In genomic region chr1:165012376-165012775, GRCm38 (mm10) we compare ENCODE assay signal across 13 mouse cellular contexts.
DNase-seq lines count a peak whose midpoint lies in the region; ATAC-seq and TF ChIP-seq lines count a peak whose summit lies in the region.
"Had no signal": no experiment of that assay in that cellular context is flagged by ENCODE, and none has a peak within 500 bp of the region (broad histone marks: within the 10 kb centered on the region; RNA-seq: fewer than 3 reads in every experiment).

No protein-coding gene starts in this region.

- no peak for TF ChIP-seq CTCF in kidney, adult 2 months (conservative IDR thresholded peaks at IDR 0.05; ENCODE audit: insufficient read depth, insufficient read length, low read depth, low read length)

- TF ChIP-seq POLR2A in kidney, adult 2 months (IDR thresholded peaks at IDR 0.05; ENCODE audit: low read depth, low read length), result no peak

- no peaks in the 10 kb centered on the region for H3K4me1 ChIP-seq in kidney, embryonic 14.5 days (ENCODE audit: control insufficient read depth, insufficient read depth, low read length)
- H3K4me1 ChIP-seq in kidney, adult 2 months (ENCODE audit: control insufficient read depth, insufficient read depth, low read length), result no peaks in the 10 kb centered on the region
- H3K4me1 ChIP-seq: embryonic facial prominence, embryonic 10.5 days; limb, embryonic 12.5 days had no signal

- ATAC-seq in kidney, embryonic 14.5 days (ENCODE audit: low FRiP score, low TSS enrichment), result peak; percentile 85
- ATAC-seq: intestine, postnatal 0 days had no signal

- no peaks in the 10 kb centered on the region for H3K27me3 ChIP-seq in kidney, embryonic 14.5 days (ENCODE audit: control insufficient read depth, insufficient read depth, low read length)
- peaks cover 2% of the 10 kb centered on the region; the same call in 1 of the 2 replicates for H3K27me3 ChIP-seq in kidney, adult 2 months (replicated peaks; ENCODE audit: control insufficient read depth, insufficient read depth, low read length)
- H3K27me3 ChIP-seq: limb, embryonic 12.5 days had no signal

- no peak overlapping the region for H3K27ac ChIP-seq in kidney, embryonic 14.5 days (ENCODE audit: low read depth, low read length)
- H3K27ac ChIP-seq in kidney, adult 2 months (ENCODE audit: insufficient read depth, low read depth, low read length), result no peak overlapping the region
- H3K27ac ChIP-seq: embryonic facial prominence, embryonic 10.5 days; limb, embryonic 12.5 days had no signal

- 22% methylated on average over 3 of the region's 3 CpGs for WGBS in kidney, embryonic 14.5 days
- 13% methylated on average over 3 of the region's 3 CpGs for WGBS in kidney, adult 2 months

- no peaks in the 10 kb centered on the region for H3K36me3 ChIP-seq in kidney, embryonic 14.5 days (ENCODE audit: control insufficient read depth, insufficient read depth, low read length)
- no peaks in the 10 kb centered on the region for H3K36me3 ChIP-seq in kidney, adult 2 months (ENCODE audit: control insufficient read depth, insufficient read depth, low read length)
- H3K36me3 ChIP-seq: embryonic facial prominence, embryonic 10.5 days; limb, embryonic 12.5 days had no signal

- no peak overlapping the region for H3K4me3 ChIP-seq in kidney, embryonic 14.5 days (ENCODE audit: low read length)
- H3K4me3 ChIP-seq in kidney, adult 2 months (ENCODE audit: insufficient read depth, low read depth, low read length), result no peak overlapping the region
- H3K4me3 ChIP-seq: embryonic facial prominence, embryonic 10.5 days; limb, embryonic 12.5 days had no signal

- no peak overlapping the region for H3K4me2 ChIP-seq in kidney, embryonic 14.5 days (replicated peaks; ENCODE audit: low read depth, low read length)
- H3K4me2 ChIP-seq: limb, embryonic 12.5 days had no signal

- H3K9ac ChIP-seq in kidney, embryonic 14.5 days (ENCODE audit: low read depth, low read length), result no peak overlapping the region
- H3K9ac ChIP-seq: limb, embryonic 12.5 days had no signal

- no peaks in the 10 kb centered on the region for H3K9me3 ChIP-seq in kidney, embryonic 14.5 days (ENCODE audit: control insufficient read depth, low read length)
- H3K9me3 ChIP-seq: embryonic facial prominence, embryonic 10.5 days; limb, embryonic 12.5 days had no signal

- DNase-seq in cerebellum, postnatal 25 days, result peak; percentile 43 to 66
- DNase-seq in cerebellum, adult 8-10 months, result no peak
- DNase-seq in kidney, adult 2 months, result no peak
- peak; percentile 29 for DNase-seq in MN1 (ENCODE audit: low spot score)
- peak; percentile 17 for DNase-seq in kidney, postnatal 14 days
- no peak for DNase-seq in right cerebral cortex, postnatal 4 days
- DNase-seq: layer of hippocampus, postnatal 36 days; lung, adult 2 months; thymus, postnatal 14 days had no signal

Comparison
In these comparisons a context has a peak if more than half of its experiments do, and no peak if none do; other contexts are left out.
1. DNase-seq: peak in cerebellum, postnatal 25 days (2 of 2), MN1 (single experiment) and kidney, postnatal 14 days (single experiment); none in cerebellum, adult 8-10 months (single experiment), kidney, adult 2 months (single experiment) and right cerebral cortex, postnatal 4 days (single experiment).